Mouse (Mus musculus) embryonic facial prominence, embryonic 11.5 days (tissue): Measurements from ENCODE around the gene Dmbx1. TPM values are rescaled to one million over a fixed set of nuclear protein-coding genes. Genes with fewer than 3 reads are reported as not detected.
A peak's percentile ranks its signal among the peaks of the same experiment; 100 is the strongest.

ENCODE experiments used
- ATAC-seq: fragments of 200-750 bp; cut with Nextera tagmentation; replicated peaks from 2 replicates; pipeline ENCODE4 v1.8.0; 2017; ENCODE audit warnings: low read depth; ENCODE audit not compliant: insufficient number of reproducible peaks, low FRiP score, low TSS enrichment
- DNase-seq: peaks from one replicate; pipeline ENCODE4 v3.0.0-alpha.2; 2015; ENCODE audit warnings: low spot score
- H3K27ac ChIP-seq: fragments of 300-500 bp; sonication (generic); replicated peaks from 2 replicates; pipeline ENCODE4 v1.5.1; 2014; ENCODE audit warnings: mild to moderate bottlenecking, low read depth, low read length, control low read depth
- H3K27me3 ChIP-seq: fragments of 300-500 bp; sonication (generic); 2 replicates; pipeline ENCODE4 v1.6.1; 2014; ENCODE audit warnings: mild to moderate bottlenecking, low read length, moderate library complexity, mixed read lengths; ENCODE audit not compliant: control insufficient read depth, insufficient read depth
- H3K36me3 ChIP-seq: fragments of 300-500 bp; sonication (generic); replicated peaks from 2 replicates; pipeline ENCODE4 v1.6.1; 2014; ENCODE audit warnings: low read depth, mild to moderate bottlenecking, low read length, moderate library complexity, mixed read lengths; ENCODE audit not compliant: control insufficient read depth, insufficient read depth
- H3K4me1 ChIP-seq: fragments of 300-500 bp; sonication (generic); 2 replicates; pipeline ENCODE4 v1.6.1; 2014; ENCODE audit warnings: low read length, mixed read lengths; ENCODE audit not compliant: control insufficient read depth, insufficient read depth
- H3K4me2 ChIP-seq: fragments of 300-500 bp; sonication (generic); 2 replicates; pipeline ENCODE4 v1.6.1; 2014; ENCODE audit warnings: low read depth, mild to moderate bottlenecking, control low read depth, low read length, moderate library complexity
- H3K4me3 ChIP-seq: fragments of 300-500 bp; sonication (generic); 2 replicates; pipeline ENCODE4 v1.5.1; 2014; ENCODE audit warnings: low read depth, low read length, control low read depth
- H3K9ac ChIP-seq: fragments of 300-500 bp; sonication (generic); replicated peaks from 2 replicates; pipeline ENCODE4 v1.6.1; 2014; ENCODE audit warnings: mild to moderate bottlenecking, control low read depth, low read length
- H3K9me3 ChIP-seq: fragments of 300-500 bp; sonication (generic); replicated peaks from 2 replicates; pipeline ENCODE4 v1.6.1; 2016; ENCODE audit warnings: mild to moderate bottlenecking, low read length, inconsistent platforms, mixed read lengths; ENCODE audit not compliant: control insufficient read depth
- WGBS: fragments of 180-500 bp; shearing (Covaris S2); extraction: QIAGEN DNeasy Blood & Tissue Kit; methylation state at CpG from one replicate; pipeline ENCODE4 v1.1.7; 2014; 5-methylcytosine and 5-hydroxymethylcytosine counted together
- polyA plus RNA-seq: library from polyadenylated mRNA; unstranded; fragments of >200 nt; fragmentation: Nextera tagmentation; extraction: Ambion mirVana; gene quantifications from 2 replicates; pipeline ENCODE4 v1.2.1, GENCODE M21; 2014

The Dmbx1 gene
- polyA plus RNA-seq: 1.0 and 1.4 TPM in 2 replicates

- under 1% methylated on average over 71 of the region's 71 CpGs for WGBS
- Histone ChIP-seq H3K9ac (peak within 1 kb of the TSS; percentile 28; the same call in 1 of the 2 replicates), H3K36me3 (no peaks in the 10 kb centered on the region), H3K4me1 (peaks cover 5% of the 10 kb centered on the region; the same call in 1 of the 2 replicates), H3K9me3 (no peaks in the 10 kb centered on the region), H3K27me3 (peaks cover 91% of the 10 kb centered on the region), H3K4me2 (peak within 1 kb of the TSS; percentile 78), H3K27ac (no peak within 1 kb of the TSS), H3K4me3 (peak within 1 kb of the TSS; percentile 34)
- ATAC-seq: peak; percentile 59
- DNase-seq: peak; percentile 75
Observed at GRCm38 (mm10) chr4:115939295-115940102, at the start of gene Dmbx1. Gene Dmbx1, minus strand, starts transcription at chr4:115939926.

- 80% methylated on average over 7 of the region's 7 CpGs for WGBS
Observed at GRCm38 (mm10) chr4:115989382-115989781, 49.7 kb upstream of the Dmbx1 start.

GRCm38 (mm10) chr4:115987858-115988530 lies 48.3 kb upstream of the Dmbx1 start:
- no peak overlapping the region for H3K27ac ChIP-seq
- no peak overlapping the region for H3K4me3 ChIP-seq
- DNase-seq (no peak), ATAC-seq (no peak)
- 80% methylated on average over 5 of the region's 5 CpGs for WGBS
- H3K36me3 ChIP-seq: no peaks in the 10 kb centered on the region
- no peak overlapping the region for H3K9ac ChIP-seq
- H3K27me3 ChIP-seq: peaks cover 3% of the 10 kb centered on the region; the same call in 1 of the 2 replicates
- no peak overlapping the region for H3K4me2 ChIP-seq
- no peaks in the 10 kb centered on the region for H3K4me1 ChIP-seq
- no peaks in the 10 kb centered on the region for H3K9me3 ChIP-seq

More at GRCm38 (mm10) chr4:115989382-115989781, 49.7 kb upstream of the Dmbx1 start:
- Histone ChIP-seq H3K4me1 (no peaks in the 10 kb centered on the region), H3K36me3 (no peaks in the 10 kb centered on the region), H3K4me3 (no peak overlapping the region), H3K9me3 (no peaks in the 10 kb centered on the region), H3K27me3 (peaks cover 1% of the 10 kb centered on the region; the same call in 1 of the 2 replicates), H3K4me2 (no peak overlapping the region), H3K27ac (no peak overlapping the region), H3K9ac (no peak overlapping the region)
- ATAC-seq (no peak), DNase-seq (no peak)

- Histone ChIP-seq H3K27ac (no peak overlapping the region), H3K9ac (no peak overlapping the region), H3K9me3 (no peaks in the 10 kb centered on the region), H3K27me3 (peaks cover 3% of the 10 kb centered on the region; the same call in 1 of the 2 replicates), H3K4me3 (no peak overlapping the region), H3K4me2 (no peak overlapping the region), H3K4me1 (no peaks in the 10 kb centered on the region), H3K36me3 (no peaks in the 10 kb centered on the region)
- ATAC-seq (no peak), DNase-seq (no peak)
- WGBS: 73% methylated on average over 1 of the region's 1 CpGs
Observed at GRCm38 (mm10) chr4:115987436-115987835, 47.7 kb upstream of the Dmbx1 start.

- H3K9me3 ChIP-seq: no peaks in the 10 kb centered on the region
- H3K4me1 ChIP-seq: no peaks in the 10 kb centered on the region
- no peak overlapping the region for H3K4me2 ChIP-seq
- no peaks in the 10 kb centered on the region for H3K36me3 ChIP-seq
- H3K4me3 ChIP-seq: no peak overlapping the region
- no peak for DNase-seq
- peaks cover 16% of the 10 kb centered on the region for H3K27me3 ChIP-seq
- ATAC-seq: no peak
- WGBS: 37% methylated on average over 8 of the region's 8 CpGs
- H3K27ac ChIP-seq: no peak overlapping the region
- no peak overlapping the region for H3K9ac ChIP-seq
Observed at GRCm38 (mm10) chr4:115984967-115985366, 45.2 kb upstream of the Dmbx1 start.

GRCm38 (mm10) chr4:115984111-115984510 lies 44.4 kb upstream of the Dmbx1 start:
- Histone ChIP-seq H3K4me2 (0 out of 2 replicates have a peak overlapping the region, but pooled peaks have one; percentile 3), H3K27me3 (peaks cover 25% of the 10 kb centered on the region), H3K9ac (no peak overlapping the region), H3K9me3 (no peaks in the 10 kb centered on the region), H3K36me3 (no peaks in the 10 kb centered on the region), H3K27ac (no peak overlapping the region), H3K4me1 (peaks cover 5% of the 10 kb centered on the region; the same call in 1 of the 2 replicates), H3K4me3 (no peak overlapping the region)
- peak; percentile 94 for DNase-seq
- no peak for ATAC-seq
- 2% methylated on average over 13 of the region's 13 CpGs for WGBS

- under 1% methylated on average over 8 of the region's 8 CpGs for WGBS
- 0 out of 2 replicates have a peak, but pooled peaks have one; percentile 12 for ATAC-seq
- no peak overlapping the region for H3K9ac ChIP-seq
- H3K4me3 ChIP-seq: no peak overlapping the region
- no peaks in the 10 kb centered on the region for H3K36me3 ChIP-seq
- H3K27ac ChIP-seq: no peak overlapping the region
- H3K9me3 ChIP-seq: no peaks in the 10 kb centered on the region
- peaks cover 57% of the 10 kb centered on the region for H3K27me3 ChIP-seq
- no peak overlapping the region for H3K4me2 ChIP-seq
- peaks cover 5% of the 10 kb centered on the region; the same call in 1 of the 2 replicates for H3K4me1 ChIP-seq
- peak; percentile 89 for DNase-seq
Observed at GRCm38 (mm10) chr4:115980676-115981075, 41.0 kb upstream of the Dmbx1 start.
